Mouse (Mus musculus) testis, adult 2 months (tissue): ENCODE results near the gene Ranbp10. TPM values are rescaled to one million over a fixed set of nuclear protein-coding genes. Genes with fewer than 3 reads are reported as not detected.

Source experiments
- H3K27ac ChIP-seq: fragments of 200-500 bp; 2 replicates; pipeline ENCODE4 v1.5.1; 2012; ENCODE audit warnings: low read depth, low read length; ENCODE audit not compliant: control insufficient read depth, insufficient read depth
- H3K27me3 ChIP-seq: fragments of 200-500 bp; 2 replicates; pipeline ENCODE4 v1.6.1; 2012; ENCODE audit warnings: mild to moderate bottlenecking, low read length, moderate library complexity; ENCODE audit not compliant: control insufficient read depth, insufficient read depth
- H3K36me3 ChIP-seq: fragments of 200-500 bp; 2 replicates; pipeline ENCODE4 v1.6.1; 2012; ENCODE audit warnings: mild to moderate bottlenecking, low read length; ENCODE audit not compliant: control insufficient read depth, insufficient read depth
- H3K4me1 ChIP-seq: fragments of 200-500 bp; 2 replicates; pipeline ENCODE4 v1.6.1; 2012; ENCODE audit warnings: low read length; ENCODE audit not compliant: control insufficient read depth, insufficient read depth
- H3K4me3 ChIP-seq: fragments of 200-500 bp; 2 replicates; pipeline ENCODE4 v1.5.1; 2012; ENCODE audit warnings: low read depth, mild to moderate bottlenecking, low read length, moderate library complexity, mixed read lengths; ENCODE audit not compliant: control insufficient read depth
- CTCF ChIP-seq: fragments of 200-500 bp; IDR thresholded peaks from 2 replicates; pipeline ENCODE4 v1.5.1; 2012; ENCODE audit warnings: low read depth, mild to moderate bottlenecking, inconsistent platforms, low read length, moderate library complexity; ENCODE audit not compliant: control insufficient read depth, insufficient read depth, insufficient replicate concordance
- POLR2A ChIP-seq: fragments of 200-500 bp; IDR thresholded peaks from 2 replicates; pipeline ENCODE4 v1.6.1; 2012; ENCODE audit warnings: low read depth, mild to moderate bottlenecking, inconsistent platforms, low read length, moderate library complexity; ENCODE audit not compliant: control insufficient read depth
- polyA plus RNA-seq: library from polyadenylated mRNA; depleted of rRNA; stranded (reverse); fragments of >200 nt; gene quantifications from 2 replicates; pipeline ENCODE4 v1.2.3, GENCODE M21; 2012

Ranbp10 gene
- polyA plus RNA-seq, 1 experiment, result 48.4 TPM

DNA sequence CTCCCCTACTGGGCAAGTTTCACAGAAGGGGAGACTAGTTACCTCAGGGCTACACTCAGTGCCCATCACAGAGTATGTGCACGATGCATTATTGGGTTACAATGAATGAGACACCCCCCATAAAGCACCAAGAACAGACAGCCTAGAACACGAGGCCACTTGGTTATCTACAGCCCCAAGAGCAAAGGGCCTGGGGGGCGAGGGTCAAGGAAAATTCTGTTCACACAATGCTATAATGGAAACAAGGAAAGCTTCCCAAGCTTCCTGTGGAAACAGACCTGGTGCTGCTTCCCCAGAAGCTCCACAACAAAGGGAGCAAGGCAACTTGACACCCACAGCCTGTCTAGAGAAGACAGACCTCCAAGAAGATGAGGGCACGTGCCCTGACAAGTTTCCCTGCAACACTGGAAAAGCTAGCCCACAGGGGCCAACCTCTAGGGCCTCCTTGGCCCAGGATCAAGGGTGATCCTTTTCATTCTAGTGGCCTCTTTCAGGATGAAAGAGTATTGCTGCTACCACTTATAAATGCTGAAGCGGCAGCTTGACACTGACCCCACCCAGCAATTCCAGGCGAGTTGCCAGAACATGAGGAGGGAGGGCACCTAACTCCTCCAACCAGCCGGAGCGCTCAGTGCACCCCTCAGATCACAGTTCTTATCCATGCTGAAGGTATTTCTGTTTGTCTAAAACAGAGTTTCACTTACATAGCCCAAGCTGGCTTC, 27.9 kb downstream of the Ranbp10 start:
- Histone ChIP-seq H3K36me3 (no peaks in the 10 kb centered on the region; the same call in 1 of the 2 replicates), H3K27ac (no peak overlapping the region), H3K4me1 (peaks cover 3% of the 10 kb centered on the region), H3K27me3 (no peaks in the 10 kb centered on the region), H3K4me3 (no peak overlapping the region)
- TF ChIP-seq CTCF (no peak), POLR2A (no peak)

DNA sequence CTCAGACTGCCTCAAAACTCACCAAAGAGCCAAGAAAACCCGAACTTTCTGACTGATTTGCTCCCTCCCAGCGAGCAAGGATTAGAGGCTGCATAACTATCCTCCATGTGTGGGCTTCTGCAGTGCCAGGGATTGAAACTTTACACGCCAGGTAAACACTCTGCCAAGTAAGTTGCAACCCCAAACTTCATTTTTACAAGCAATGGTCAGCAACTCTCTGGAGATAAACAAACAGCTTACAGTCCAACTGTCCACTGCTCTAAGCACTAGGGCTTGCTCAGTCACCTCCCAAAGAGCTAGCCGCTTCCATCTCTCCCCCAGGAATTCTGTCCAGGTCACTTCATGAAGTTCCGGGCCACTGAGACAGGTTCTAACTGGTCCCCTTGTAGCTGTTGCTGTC, 28.7 kb downstream of the Ranbp10 start:
- no peaks in the 10 kb centered on the region; the same call in 1 of the 2 replicates for H3K36me3 ChIP-seq
- no peak overlapping the region for H3K27ac ChIP-seq
- H3K27me3 ChIP-seq, result no peaks in the 10 kb centered on the region
- peaks cover 3% of the 10 kb centered on the region for H3K4me1 ChIP-seq
- no peak for TF ChIP-seq CTCF
- no peak overlapping the region for H3K4me3 ChIP-seq

DNA sequence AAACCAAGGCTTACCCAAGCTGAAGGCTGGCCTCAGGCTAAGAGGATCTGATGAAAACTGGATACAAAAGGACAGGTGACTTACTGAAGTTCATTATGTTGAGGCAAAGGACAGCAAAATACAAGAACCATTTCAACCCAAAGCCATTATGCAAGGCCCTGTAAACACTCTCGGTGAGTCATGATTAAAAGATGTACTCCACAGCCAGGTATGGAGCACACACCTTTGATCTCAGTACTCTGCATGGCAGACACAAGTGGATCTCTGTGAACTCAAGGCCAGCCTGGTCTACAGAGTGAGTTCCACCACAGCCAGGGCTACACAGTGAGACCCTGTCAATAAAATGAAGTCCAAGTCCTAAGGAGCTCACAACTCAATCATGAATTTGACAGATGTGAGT, 31.4 kb downstream of the Ranbp10 start:
- Histone ChIP-seq H3K27ac (no peak overlapping the region), H3K36me3 (no peaks in the 10 kb centered on the region), H3K27me3 (no peaks in the 10 kb centered on the region), H3K4me3 (no peak overlapping the region), H3K4me1 (peaks cover 3% of the 10 kb centered on the region)
- TF ChIP-seq POLR2A, result no peak
- no peak for TF ChIP-seq CTCF

DNA sequence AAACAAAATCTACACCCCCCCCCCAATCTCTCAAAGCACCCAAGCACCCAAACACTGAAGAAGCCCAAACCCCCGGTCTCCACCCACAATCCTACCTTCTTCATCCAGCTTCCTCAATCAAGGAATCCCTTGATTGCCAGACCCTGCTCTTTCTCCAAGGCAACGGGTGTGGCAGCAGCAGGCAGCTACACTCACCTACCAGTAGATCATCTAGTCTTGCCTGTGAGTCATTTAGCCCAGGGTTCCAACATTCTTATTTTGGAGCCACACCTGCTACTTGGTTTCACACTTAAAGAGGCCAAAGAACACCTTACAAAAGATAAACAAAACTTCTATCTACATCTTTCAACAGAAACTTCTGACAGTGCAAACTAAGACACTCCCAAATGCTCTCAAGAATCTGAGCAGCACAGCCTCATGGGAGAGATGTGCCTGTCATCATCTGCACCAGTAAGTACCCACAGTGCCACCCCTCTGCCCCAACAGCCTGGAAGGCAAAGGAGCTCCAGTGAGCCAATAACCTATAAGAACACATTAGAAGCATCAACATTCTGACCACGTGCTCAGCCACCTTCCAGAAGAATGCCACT, 33.0 kb downstream of the Ranbp10 start:
- H3K27me3 ChIP-seq, result no peaks in the 10 kb centered on the region
- H3K36me3 ChIP-seq, result no peaks in the 10 kb centered on the region
- no peak overlapping the region for H3K4me3 ChIP-seq
- peaks cover 3% of the 10 kb centered on the region for H3K4me1 ChIP-seq
- TF ChIP-seq CTCF (no peak), POLR2A (no peak)
- no peak overlapping the region for H3K27ac ChIP-seq

DNA sequence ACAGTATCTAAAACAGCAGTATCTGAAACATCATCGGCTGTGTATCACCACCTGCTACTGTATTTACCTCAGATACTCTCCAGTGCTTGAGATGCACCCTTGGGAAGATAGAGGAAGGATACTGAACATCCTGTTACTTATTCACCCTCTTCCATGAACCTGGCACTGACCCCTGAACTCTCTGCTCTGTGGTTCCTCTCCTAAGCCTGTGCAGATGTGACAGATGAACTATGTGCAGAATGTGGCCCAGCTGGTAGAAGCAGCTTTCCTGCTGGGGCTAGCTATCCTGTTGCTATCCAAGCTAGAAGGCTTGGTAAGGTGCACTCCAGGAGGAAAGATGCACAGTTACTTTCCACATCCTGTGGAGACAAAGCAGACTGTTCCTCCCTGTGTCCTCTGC, 33.8 kb downstream of the Ranbp10 start:
- H3K4me1 ChIP-seq, result peaks cover 3% of the 10 kb centered on the region
- TF ChIP-seq POLR2A, result no peak
- TF ChIP-seq CTCF, result no peak
- H3K36me3 ChIP-seq, result no peaks in the 10 kb centered on the region
- H3K27me3 ChIP-seq, result no peaks in the 10 kb centered on the region
- no peak overlapping the region for H3K4me3 ChIP-seq
- no peak overlapping the region for H3K27ac ChIP-seq

DNA sequence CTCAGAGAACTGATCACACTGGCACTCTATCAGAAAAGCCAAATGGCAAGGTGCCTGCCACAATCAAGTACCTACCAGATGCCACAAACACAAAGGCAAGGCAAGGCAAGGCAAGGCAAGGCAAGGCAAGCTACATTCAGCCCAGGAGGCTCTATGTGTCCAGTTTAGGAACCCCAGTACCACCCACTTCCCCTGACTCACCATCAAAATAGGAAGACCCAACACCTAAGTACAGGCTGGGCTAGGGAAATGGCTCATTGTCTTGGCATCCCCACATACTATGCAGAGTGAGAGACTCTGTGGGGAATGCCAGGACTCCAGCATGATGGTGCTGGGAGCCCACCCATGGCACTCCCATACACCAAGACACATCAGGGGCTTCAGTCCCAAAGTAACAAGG, 37.5 kb downstream of the Ranbp10 start:
- Histone ChIP-seq H3K4me3 (no peak overlapping the region), H3K36me3 (no peaks in the 10 kb centered on the region; the same call in none of the 2 replicates), H3K27ac (no peak overlapping the region)

DNA sequence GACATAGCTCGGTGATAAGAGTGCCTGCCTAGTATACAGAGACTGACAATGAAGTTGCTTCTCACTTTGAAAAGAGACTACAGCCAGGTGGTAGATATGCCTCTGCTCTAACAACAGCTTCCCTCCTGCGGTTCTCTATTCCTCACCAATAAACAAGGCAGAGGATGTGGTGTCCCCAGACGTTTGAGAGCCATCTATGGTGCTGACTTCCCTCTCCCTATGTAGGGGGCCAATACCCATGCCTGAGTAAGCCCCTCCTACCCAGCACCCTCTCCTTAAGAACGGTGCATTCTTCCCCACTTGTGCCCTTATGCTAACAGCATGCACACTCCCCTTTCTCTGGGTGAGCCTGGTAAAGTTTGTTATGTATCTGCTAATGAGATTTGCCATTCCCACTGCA, 38.2 kb downstream of the Ranbp10 start:
- Histone ChIP-seq H3K36me3 (no peaks in the 10 kb centered on the region; the same call in none of the 2 replicates), H3K4me1 (peaks cover 3% of the 10 kb centered on the region), H3K27ac (no peak overlapping the region), H3K4me3 (no peak overlapping the region), H3K27me3 (no peaks in the 10 kb centered on the region)
- TF ChIP-seq POLR2A, result no peak
- TF ChIP-seq CTCF, result no peak

More for the DNA sequence above, 37.5 kb downstream of the Ranbp10 start:
- Histone ChIP-seq H3K4me1 (peaks cover 3% of the 10 kb centered on the region), H3K27me3 (no peaks in the 10 kb centered on the region)
- TF ChIP-seq POLR2A, result no peak
- TF ChIP-seq CTCF, result no peak
